Mouse (Mus musculus) liver, postnatal 0 days (tissue): ENCODE results near the gene Lamtor1.

Experiments
- CTCF ChIP-seq: sonication (generic); IDR thresholded peaks from 2 replicates; pipeline ENCODE4 v1.5.1; 2016; ENCODE audit warnings: antibody characterized with exemption, low read depth
- EP300 ChIP-seq: IDR thresholded peaks from 2 replicates; pipeline ENCODE4 v1.6.1; 2016; ENCODE audit warnings: antibody characterized with exemption, low read depth, mild to moderate bottlenecking

DNA sequence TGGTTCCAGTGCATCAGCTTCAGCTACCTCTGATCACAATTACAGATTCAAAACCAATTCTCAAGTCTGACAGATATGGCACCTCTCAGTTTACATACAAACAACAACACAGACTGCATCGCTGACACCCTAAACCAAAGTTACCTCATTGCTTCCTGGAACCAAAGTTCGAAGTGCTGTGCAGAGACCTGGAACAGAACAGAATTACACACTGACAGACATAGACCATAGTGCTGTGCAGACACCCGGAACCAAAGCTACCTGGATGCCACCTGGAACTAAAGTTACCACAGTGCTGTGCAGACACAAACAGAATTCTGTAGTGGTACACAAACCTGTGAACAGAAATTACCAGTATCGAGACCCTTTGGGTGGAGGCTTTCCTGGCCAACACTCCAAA is 34.1 kb downstream of the Lamtor1 start:
- TF ChIP-seq CTCF (no peak), EP300 (no peak)
